Mouse (Mus musculus): ENCODE data around the gene Med27. TPM values are rescaled to one million over a fixed set of nuclear protein-coding genes. Genes with fewer than 3 reads are reported as not detected.

Gene Med27
- polyA plus RNA-seq, 1 experiment from 2014 or later: 13.0 TPM

- 41% methylated on average over 5 of the region's 5 CpGs for WGBS (ENCODE audit: insufficient replicate concordance)
- Histone ChIP-seq H3K4me2 (ENCODE audit: low read depth, low read length) (no peak overlapping the region), H3K27ac (ENCODE audit: low read depth) (no peak overlapping the region), H3K4me3 (ENCODE audit: low read depth, low read length) (no peak overlapping the region), H3K9me3 (ENCODE audit: low read length) (no peaks in the 10 kb centered on the region), H3K27me3 (ENCODE audit: insufficient read depth, low read length) (no peaks in the 10 kb centered on the region), H3K4me1 (ENCODE audit: insufficient read depth) (peaks cover 11% of the 10 kb centered on the region), H3K36me3 (replicated peaks; ENCODE audit: insufficient read depth, low read length) (no peaks in the 10 kb centered on the region), H3K9ac (replicated peaks) (no peak overlapping the region)
- no peak for DNase-seq
- TF ChIP-seq CTCF (IDR thresholded peaks at IDR 0.05; ENCODE audit: low read depth) (no peak), EP300 (IDR thresholded peaks at IDR 0.05; ENCODE audit: low read depth) (no peak)
- no peak for ATAC-seq
Measured at GRCm38 (mm10) chr2:29419434-29419833, 72.8 kb downstream of the Med27 start.

DNA sequence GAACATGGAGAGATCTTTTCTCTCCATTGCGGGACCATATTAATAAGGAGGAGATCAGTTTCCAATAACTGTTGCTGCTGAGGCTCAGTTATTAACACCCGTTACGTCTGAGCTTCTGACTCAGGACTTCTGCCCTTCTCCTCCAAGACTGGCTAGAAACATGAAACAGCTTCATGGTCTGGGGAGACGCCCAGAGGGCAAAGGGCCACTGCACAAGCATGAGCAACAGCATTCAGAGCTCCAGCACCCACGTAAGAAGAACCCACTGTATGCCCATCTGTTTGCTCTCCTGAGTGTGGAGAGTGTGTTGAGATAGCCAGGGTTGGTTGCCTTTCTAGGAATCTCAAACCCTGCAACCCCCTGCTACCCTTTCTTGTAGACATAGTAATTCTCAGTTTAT is 73.3 kb downstream of the Med27 start:
- H3K9ac ChIP-seq (replicated peaks): no peak overlapping the region

GRCm38 (mm10) chr2:29422126-29422840 is 75.7 kb downstream of the Med27 start:
- DNase-seq (no peak), ATAC-seq (no peak)
- Histone ChIP-seq H3K4me3 (ENCODE audit: low read depth, low read length) (no peak overlapping the region), H3K36me3 (replicated peaks; ENCODE audit: insufficient read depth, low read length) (no peaks in the 10 kb centered on the region), H3K9me3 (ENCODE audit: low read length) (no peaks in the 10 kb centered on the region), H3K4me1 (ENCODE audit: insufficient read depth) (peaks cover 18% of the 10 kb centered on the region), H3K4me2 (ENCODE audit: low read depth, low read length) (no peak overlapping the region), H3K27me3 (ENCODE audit: insufficient read depth, low read length) (no peaks in the 10 kb centered on the region), H3K9ac (replicated peaks) (no peak overlapping the region), H3K27ac (ENCODE audit: low read depth) (no peak overlapping the region)
- no peak for TF ChIP-seq EP300 (IDR thresholded peaks at IDR 0.05; ENCODE audit: low read depth)
- TF ChIP-seq CTCF (IDR thresholded peaks at IDR 0.05; ENCODE audit: low read depth): no peak
- WGBS (ENCODE audit: insufficient replicate concordance): 75% methylated on average over 10 of the region's 10 CpGs

More for the DNA sequence above, 73.3 kb downstream of the Med27 start:
- Histone ChIP-seq H3K36me3 (replicated peaks; ENCODE audit: insufficient read depth, low read length) (no peaks in the 10 kb centered on the region), H3K4me2 (ENCODE audit: low read depth, low read length) (no peak overlapping the region), H3K27me3 (ENCODE audit: insufficient read depth, low read length) (no peaks in the 10 kb centered on the region), H3K4me1 (ENCODE audit: insufficient read depth) (peaks cover 11% of the 10 kb centered on the region), H3K4me3 (ENCODE audit: low read depth, low read length) (no peak overlapping the region), H3K27ac (ENCODE audit: low read depth) (no peak overlapping the region), H3K9me3 (ENCODE audit: low read length) (no peaks in the 10 kb centered on the region)
- TF ChIP-seq EP300 (IDR thresholded peaks at IDR 0.05; ENCODE audit: low read depth) (no peak), CTCF (IDR thresholded peaks at IDR 0.05; ENCODE audit: low read depth) (0 out of 2 replicates have a peak, but pooled peaks have one; percentile 17)
- ATAC-seq (no peak), DNase-seq (no peak)
- 62% methylated on average over 5 of the region's 5 CpGs for WGBS (ENCODE audit: insufficient replicate concordance)

- WGBS (ENCODE audit: insufficient replicate concordance): 72% methylated on average over 3 of the region's 3 CpGs
- no peak for DNase-seq
- TF ChIP-seq CTCF (IDR thresholded peaks at IDR 0.05; ENCODE audit: low read depth): no peak
- TF ChIP-seq EP300 (IDR thresholded peaks at IDR 0.05; ENCODE audit: low read depth): no peak
Measured at GRCm38 (mm10) chr2:29423059-29423458, 76.4 kb downstream of the Med27 start.

GRCm38 (mm10) chr2:29425386-29425785 is 78.8 kb downstream of the Med27 start:
- Histone ChIP-seq H3K36me3 (replicated peaks; ENCODE audit: insufficient read depth, low read length) (no peaks in the 10 kb centered on the region), H3K9me3 (ENCODE audit: low read length) (no peaks in the 10 kb centered on the region), H3K4me3 (ENCODE audit: low read depth, low read length) (no peak overlapping the region), H3K27ac (ENCODE audit: low read depth) (no peak overlapping the region), H3K4me1 (ENCODE audit: insufficient read depth) (peaks cover 18% of the 10 kb centered on the region), H3K9ac (replicated peaks) (no peak overlapping the region), H3K4me2 (ENCODE audit: low read depth, low read length) (no peak overlapping the region), H3K27me3 (ENCODE audit: insufficient read depth, low read length) (no peaks in the 10 kb centered on the region)
- DNase-seq (no peak), ATAC-seq (no peak)
- no peak for TF ChIP-seq CTCF (IDR thresholded peaks at IDR 0.05; ENCODE audit: low read depth)
- no peak for TF ChIP-seq EP300 (IDR thresholded peaks at IDR 0.05; ENCODE audit: low read depth)
- WGBS (ENCODE audit: insufficient replicate concordance): 71% methylated on average over 2 of the region's 2 CpGs

More at GRCm38 (mm10) chr2:29423059-29423458, 76.4 kb downstream of the Med27 start:
- Histone ChIP-seq H3K27ac (ENCODE audit: low read depth) (no peak overlapping the region), H3K9me3 (ENCODE audit: low read length) (no peaks in the 10 kb centered on the region), H3K27me3 (ENCODE audit: insufficient read depth, low read length) (no peaks in the 10 kb centered on the region), H3K4me1 (ENCODE audit: insufficient read depth) (peaks cover 18% of the 10 kb centered on the region), H3K4me2 (ENCODE audit: low read depth, low read length) (no peak overlapping the region), H3K4me3 (ENCODE audit: low read depth, low read length) (no peak overlapping the region), H3K9ac (replicated peaks) (no peak overlapping the region), H3K36me3 (replicated peaks; ENCODE audit: insufficient read depth, low read length) (no peaks in the 10 kb centered on the region)
- no peak for ATAC-seq

DNA sequence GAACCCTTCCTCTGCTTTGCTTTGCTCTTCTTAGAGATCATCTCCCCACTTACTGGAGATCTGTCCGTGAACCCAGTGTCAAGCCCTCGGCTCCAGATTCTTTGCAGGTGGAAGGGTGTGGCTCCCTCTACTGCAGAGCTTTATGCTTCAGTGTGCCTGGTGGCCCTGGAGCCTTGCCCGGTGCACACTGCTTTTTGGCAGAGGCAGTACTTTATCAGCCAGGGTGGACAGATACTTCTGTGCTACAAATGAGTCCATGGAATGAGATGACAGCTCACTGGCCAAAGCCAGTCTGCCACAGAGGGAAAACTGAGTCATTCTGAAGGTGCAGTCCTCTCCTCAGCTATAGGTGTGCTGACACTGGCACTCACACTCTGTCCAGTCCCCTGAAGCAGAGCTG is 80.1 kb downstream of the Med27 start:
- no peaks in the 10 kb centered on the region for H3K9me3 ChIP-seq (ENCODE audit: low read length)
- H3K9ac ChIP-seq (replicated peaks): no peak overlapping the region
- H3K36me3 ChIP-seq (replicated peaks; ENCODE audit: insufficient read depth, low read length): no peaks in the 10 kb centered on the region
- ATAC-seq (no peak), DNase-seq (no peak)
- H3K4me2 ChIP-seq (ENCODE audit: low read depth, low read length): no peak overlapping the region
- WGBS (ENCODE audit: insufficient replicate concordance): 69% methylated on average over 3 of the region's 3 CpGs
- TF ChIP-seq EP300 (IDR thresholded peaks at IDR 0.05; ENCODE audit: low read depth): no peak
- no peak for TF ChIP-seq CTCF (IDR thresholded peaks at IDR 0.05; ENCODE audit: low read depth)
- H3K4me1 ChIP-seq (ENCODE audit: insufficient read depth): peaks cover 18% of the 10 kb centered on the region
- H3K4me3 ChIP-seq (ENCODE audit: low read depth, low read length): no peak overlapping the region
- no peak overlapping the region for H3K27ac ChIP-seq (ENCODE audit: low read depth)
- no peaks in the 10 kb centered on the region for H3K27me3 ChIP-seq (ENCODE audit: insufficient read depth, low read length)
